Mouse (Mus musculus): Measurements from ENCODE around the gene Appl1.
"Not testable (repeated sequence)": the region's sequence is repeated elsewhere in the genome, so short reads cannot be mapped to it uniquely, and the experiment has no call there.

Gene Appl1

DNA sequence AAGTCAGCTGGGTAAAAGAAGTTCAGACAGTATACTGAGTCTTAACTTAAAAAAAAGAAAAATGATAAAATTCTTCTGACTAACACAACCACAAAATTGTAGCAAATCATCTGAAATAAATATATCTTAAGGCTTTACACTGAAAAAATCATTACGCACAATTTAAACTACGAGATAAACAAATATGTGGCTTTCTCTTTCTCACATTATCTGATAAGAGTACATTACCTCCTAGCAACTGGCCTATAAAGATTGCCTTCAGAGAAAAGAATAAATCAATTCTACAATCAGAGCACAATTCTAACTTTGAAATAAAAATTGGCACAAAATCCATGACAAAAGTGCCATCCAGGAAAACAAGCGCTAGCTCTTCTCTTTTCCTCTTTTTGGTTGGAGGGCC, 1.9 kb downstream of the Appl1 start:
- no peak for DNase-seq (ENCODE audit: low spot score in 2 of 2)

DNA sequence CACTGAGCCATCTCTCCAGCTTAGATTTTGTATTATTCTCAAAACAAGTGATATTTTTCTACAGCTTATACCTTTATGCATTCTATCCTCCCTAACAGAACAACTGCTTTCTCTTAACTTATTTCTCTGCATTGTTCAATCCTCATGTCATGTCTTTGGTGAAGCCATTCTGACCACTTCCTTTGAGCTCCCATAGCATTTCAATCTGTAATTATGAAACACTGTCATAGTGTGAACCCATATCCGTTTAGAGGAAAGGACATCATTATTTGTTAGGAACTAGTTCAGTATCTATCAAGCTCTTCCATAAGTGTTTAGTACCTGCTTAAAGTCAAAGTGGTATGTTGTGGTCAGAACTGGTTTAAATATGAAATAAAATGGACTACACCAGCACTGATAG, 10.5 kb downstream of the Appl1 start:
- DNase-seq (ENCODE audit: low spot score in 2 of 2) = no peak

DNA sequence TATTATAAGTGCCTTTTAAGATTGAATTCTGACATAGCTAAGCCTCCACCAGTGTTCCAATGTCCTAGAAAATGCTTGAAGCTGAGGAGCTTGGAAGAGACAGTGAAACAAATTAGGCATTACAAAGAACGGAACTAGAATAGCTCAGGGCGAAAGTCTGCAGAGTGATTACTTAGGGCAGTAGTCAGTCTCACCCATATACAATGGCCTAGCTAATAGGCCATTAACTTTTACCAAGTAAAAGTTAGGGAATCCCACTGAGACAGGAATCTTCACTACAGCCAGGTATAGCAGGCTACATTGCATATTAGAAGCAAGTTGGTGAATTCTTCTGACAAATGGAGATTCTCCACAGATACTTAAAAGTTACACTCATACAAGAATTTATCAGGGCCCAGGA, 14.9 kb downstream of the Appl1 start:
- DNase-seq (ENCODE audit: low spot score in 2 of 2) = not testable (repeated sequence)

GRCm38 (mm10) chr14:26935558-26935957, 35.5 kb downstream of the Appl1 start:
- DNase-seq (ENCODE audit: low spot score in 2 of 2) = no peak

GRCm38 (mm10) chr14:26934891-26935290, 36.1 kb downstream of the Appl1 start:
- no peak for DNase-seq (ENCODE audit: low spot score in 2 of 2)

- no peak for DNase-seq (ENCODE audit: low spot score in 2 of 2)
Measured at GRCm38 (mm10) chr14:26923702-26924421, 47.2 kb downstream of the Appl1 start.

DNA sequence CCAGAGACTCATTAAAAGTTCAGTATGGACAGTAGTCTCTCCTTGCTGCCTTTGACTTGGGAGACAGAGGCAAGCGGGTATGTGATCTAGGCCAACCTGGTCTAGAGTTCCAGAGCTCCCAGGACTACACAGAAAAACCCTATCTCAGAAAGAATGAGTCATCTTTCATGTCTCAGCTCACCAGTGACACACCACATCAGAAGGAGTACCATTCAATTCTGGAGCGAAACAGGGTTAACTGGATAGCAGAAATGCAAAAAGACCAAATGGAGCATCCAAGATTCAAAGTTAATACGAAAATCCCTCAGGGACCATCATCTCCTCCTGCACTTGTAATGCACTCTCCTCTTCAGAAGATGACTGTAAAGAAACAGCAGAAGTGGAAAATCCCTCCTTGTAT, 51.7 kb downstream of the Appl1 start:
- no peak for DNase-seq (ENCODE audit: low spot score in 2 of 2)

DNA sequence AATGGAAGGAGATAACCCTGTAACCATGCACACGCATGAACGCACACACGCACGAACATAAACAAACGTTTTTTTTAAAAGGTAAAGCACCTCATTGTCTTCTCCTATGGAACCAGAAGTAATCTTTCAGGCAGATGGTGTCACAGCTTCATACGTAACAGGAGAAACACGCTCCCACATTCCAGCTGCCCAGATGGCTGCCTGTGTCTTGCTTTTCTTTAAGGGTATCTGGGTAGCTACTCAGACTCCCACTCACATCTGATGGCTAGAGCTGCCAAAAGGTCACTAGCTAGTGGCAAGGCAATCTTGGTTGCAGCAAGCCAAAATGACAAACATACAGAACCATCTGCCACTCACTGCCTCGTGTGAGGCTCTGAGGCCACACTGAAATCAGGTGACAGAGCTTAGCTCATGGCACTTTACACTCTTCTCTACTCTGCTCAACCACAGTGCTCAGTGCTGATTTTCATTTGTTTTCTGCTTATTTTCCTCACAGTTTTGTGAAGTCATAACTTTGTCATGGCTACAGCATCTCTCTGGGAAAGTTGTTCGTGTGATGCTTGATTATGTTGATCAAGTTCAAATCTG, 57.3 kb downstream of the Appl1 start:
- DNase-seq (ENCODE audit: low spot score in 2 of 2) = no peak

DNA sequence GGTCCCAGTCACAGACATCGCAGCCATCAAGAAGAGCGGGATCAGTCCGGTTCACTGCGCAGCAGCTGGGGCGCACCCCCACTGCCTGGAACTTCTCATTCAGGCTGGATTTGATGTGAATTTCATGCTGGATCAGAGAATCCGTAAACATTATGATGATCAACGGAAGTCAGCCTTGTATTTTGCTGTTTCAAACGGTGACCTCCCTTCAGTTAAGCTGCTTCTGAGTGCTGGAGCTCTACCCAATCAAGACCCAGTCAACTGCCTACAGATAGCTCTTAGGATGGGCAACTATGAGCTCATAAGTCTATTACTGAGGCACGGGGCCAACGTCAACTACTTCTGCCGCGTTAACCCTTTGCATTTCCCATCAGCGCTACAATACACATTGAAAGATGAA, 59.2 kb downstream of the Appl1 start:
- no peak for DNase-seq (ENCODE audit: low spot score in 2 of 2)

DNA sequence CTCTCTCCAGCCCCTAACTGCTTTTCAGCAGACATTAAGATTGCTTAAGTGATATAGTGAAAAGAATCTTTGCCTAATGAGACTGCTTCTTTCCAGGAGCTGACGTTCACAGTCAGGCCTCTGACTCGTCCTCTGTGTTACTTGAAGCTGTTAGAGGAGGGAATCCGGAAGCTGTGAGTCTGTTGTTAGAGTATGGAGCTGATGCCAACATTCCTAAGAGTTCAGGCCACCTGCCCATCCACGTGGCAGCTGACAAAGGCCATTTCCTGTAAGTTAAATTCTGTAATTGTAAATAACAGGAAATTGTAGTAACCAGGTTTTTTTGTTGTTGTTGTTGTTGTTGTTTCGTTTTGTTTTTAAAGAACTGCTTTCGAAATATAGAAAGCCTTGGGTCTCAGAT, 59.8 kb downstream of the Appl1 start:
- no peak for DNase-seq (ENCODE audit: low spot score in 2 of 2)

- DNase-seq (ENCODE audit: low spot score in 2 of 2) = not testable (repeated sequence)
Measured at GRCm38 (mm10) chr14:26910461-26910860, 60.6 kb downstream of the Appl1 start.

GRCm38 (mm10) chr14:26907401-26907800, 63.6 kb downstream of the Appl1 start:
- no peak for DNase-seq (ENCODE audit: low spot score in 2 of 2)

GRCm38 (mm10) chr14:26900893-26901292, 70.1 kb downstream of the Appl1 start:
- no peak for DNase-seq (ENCODE audit: low spot score in 2 of 2)

GRCm38 (mm10) chr14:26899490-26899889, 71.5 kb downstream of the Appl1 start:
- no peak for DNase-seq (ENCODE audit: low spot score in 2 of 2)

DNA sequence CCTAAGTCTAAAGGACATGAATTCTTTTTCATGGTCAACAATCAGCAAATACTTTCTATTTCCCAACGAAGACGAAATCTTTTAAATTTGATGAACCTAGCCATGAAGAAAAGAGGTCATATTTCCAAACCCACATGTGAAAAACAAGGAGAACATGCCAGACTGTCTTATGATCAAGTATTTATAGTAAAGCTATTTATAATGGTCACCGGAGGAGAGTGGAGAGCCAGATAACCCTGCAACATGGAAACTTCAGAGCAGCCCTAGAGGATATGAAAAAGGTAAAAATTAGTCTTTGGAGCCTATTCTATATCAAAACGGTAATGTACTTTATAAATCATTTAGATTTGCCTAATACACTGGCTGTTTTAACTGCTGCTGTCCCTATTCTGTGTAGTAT, 76.6 kb downstream of the Appl1 start, which contains the start of gene Asb14:
TSS of gene Asb14 (plus strand) at position 166 of the 400 bp plus-strand sequence.
- no peak for DNase-seq (ENCODE audit: low spot score in 2 of 2)

DNA sequence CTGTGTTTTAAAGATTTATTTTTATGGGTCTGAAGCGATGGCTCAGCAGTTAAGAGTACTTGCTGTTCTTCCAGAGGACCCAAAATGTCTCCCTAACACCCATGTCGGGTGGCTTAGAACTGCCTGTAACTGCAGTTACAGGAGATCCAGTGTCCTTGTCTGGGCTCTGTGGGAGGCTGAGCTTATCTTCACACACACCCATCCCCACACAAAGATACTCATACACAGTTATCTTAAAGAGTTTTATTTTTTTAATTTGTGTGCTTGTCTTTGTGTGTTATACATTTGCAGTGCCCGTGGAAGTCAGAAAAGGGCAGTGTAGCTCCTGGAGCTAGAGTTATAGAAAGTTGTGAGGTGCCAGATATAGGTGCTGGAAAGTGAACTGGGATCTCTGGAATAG, 80.3 kb downstream of the Appl1 start:
- no peak for DNase-seq (ENCODE audit: low spot score in 2 of 2)

DNA sequence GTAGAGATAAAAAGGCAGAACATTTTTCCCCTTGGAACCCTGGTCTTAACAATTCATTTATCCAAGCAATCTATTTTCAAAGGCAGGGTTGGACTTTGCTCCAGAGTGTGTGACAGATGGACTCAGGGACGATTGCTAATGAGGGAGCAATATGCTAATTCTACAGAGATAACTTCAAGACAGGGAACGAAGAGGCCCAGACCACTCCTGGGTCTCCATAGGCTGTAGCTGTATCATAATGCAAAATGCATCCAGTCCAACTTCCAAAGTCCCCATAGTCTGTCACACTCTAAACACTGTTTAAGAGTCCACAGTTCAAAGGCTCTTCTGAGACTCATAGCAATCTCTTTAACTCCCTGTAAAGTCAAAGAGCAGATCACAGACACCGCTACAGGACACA, 83.8 kb downstream of the Appl1 start:
- no peak for DNase-seq (ENCODE audit: low spot score in 2 of 2)

GRCm38 (mm10) chr14:26881700-26882099, 89.3 kb downstream of the Appl1 start:
- DNase-seq (ENCODE audit: low spot score in 2 of 2) = no peak

DNA sequence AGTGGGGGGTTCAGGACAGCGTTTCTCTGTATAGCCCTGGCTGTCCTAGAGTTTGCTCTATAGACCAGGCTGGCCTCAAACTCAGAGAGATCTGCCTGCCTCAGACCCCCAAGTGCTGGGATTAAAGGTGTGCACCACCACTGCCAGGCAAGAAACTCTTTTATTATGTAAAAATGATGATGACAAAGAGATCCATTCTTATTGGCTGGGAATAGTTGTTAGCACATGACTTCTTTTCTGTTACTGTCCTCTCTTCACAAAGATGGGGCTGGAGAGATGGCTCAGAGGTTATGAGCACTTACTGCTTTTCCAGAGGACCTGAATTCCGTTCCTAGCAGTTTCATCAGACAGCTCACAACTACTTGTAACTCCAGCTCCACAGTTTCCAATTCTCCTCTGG, 91.1 kb downstream of the Appl1 start:
- DNase-seq (ENCODE audit: low spot score in 2 of 2) = no peak

- no peak for DNase-seq (ENCODE audit: low spot score in 2 of 2)
Measured at GRCm38 (mm10) chr14:26878756-26879155, 92.3 kb downstream of the Appl1 start.
